13 mouse cellular contexts compared by ENCODE assay signal in the genomic region with DNA sequence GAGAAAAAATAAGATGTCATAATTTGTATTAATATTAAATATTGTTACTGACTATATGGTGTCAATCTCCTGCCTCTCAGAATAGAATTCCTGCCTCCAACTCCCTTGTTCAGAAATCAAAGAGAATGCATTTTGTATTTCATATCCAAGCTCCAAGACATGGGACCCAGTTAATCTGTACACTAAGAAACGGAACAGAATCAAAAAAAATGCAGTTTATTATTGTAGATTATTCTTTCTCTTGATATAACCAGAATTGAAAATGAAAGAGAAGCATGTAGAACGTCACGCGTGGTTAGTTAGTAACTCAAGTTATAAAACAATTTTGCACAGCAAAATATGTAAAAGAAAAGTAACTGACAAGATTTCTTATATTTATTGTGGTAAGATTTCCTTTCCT. TPM values are rescaled to one million over a fixed set of nuclear protein-coding genes. Genes with fewer than 3 reads are reported as not detected.
DNase-seq lines count a peak whose midpoint lies in the region; ATAC-seq and TF ChIP-seq lines count a peak whose summit lies in the region.
"Had no signal": no experiment of that assay in that cellular context is flagged by ENCODE, and none has a peak within 500 bp of the region (broad histone marks: within the 10 kb centered on the region; RNA-seq: fewer than 3 reads in every experiment).

No protein-coding gene starts in this region.

- no peaks in the 10 kb centered on the region for H3K9me3 ChIP-seq in hindbrain, embryonic 12.5 days (replicated peaks)
- H3K9me3 ChIP-seq in hindbrain, embryonic 16.5 days (ENCODE audit: control insufficient read depth, low read length) = no peaks in the 10 kb centered on the region
- H3K9me3 ChIP-seq in liver, embryonic 12.5 days (replicated peaks) = no peaks in the 10 kb centered on the region
- no peaks in the 10 kb centered on the region for H3K9me3 ChIP-seq in intestine, embryonic 15.5 days
- H3K9me3 ChIP-seq: forebrain, embryonic 12.5 days; heart, embryonic 10.5 days had no signal

- H3K79me2 ChIP-seq in liver, adult 2 months (ENCODE audit: control insufficient read depth, insufficient read depth, low read length) = peaks cover 3% of the 10 kb centered on the region; the same call in 1 of the 2 replicates

- H3K4me1 ChIP-seq in hindbrain, embryonic 12.5 days = peaks cover 12% of the 10 kb centered on the region; the same call in 1 of the 2 replicates
- peaks cover 8% of the 10 kb centered on the region for H3K4me1 ChIP-seq in hindbrain, embryonic 16.5 days (ENCODE audit: control insufficient read depth, insufficient read depth, low read depth, low read length)
- H3K4me1 ChIP-seq in liver, adult 2 months (ENCODE audit: control insufficient read depth, insufficient read depth, low read length) = peaks cover 4% of the 10 kb centered on the region; the same call in 1 of the 2 replicates
- H3K4me1 ChIP-seq in liver, embryonic 12.5 days = 0 out of 2 replicates have a peak, but pooled peaks cover under 1% of the 10 kb centered on the region
- peaks cover 26% of the 10 kb centered on the region for H3K4me1 ChIP-seq in bone marrow macrophage, adult 2 months (ENCODE audit: control insufficient read depth, insufficient read depth, low read length)
- no peaks in the 10 kb centered on the region for H3K4me1 ChIP-seq in intestine, embryonic 15.5 days (replicated peaks)

- no peak overlapping the region for H3K27ac ChIP-seq in hindbrain, embryonic 12.5 days
- no peak overlapping the region for H3K27ac ChIP-seq in hindbrain, embryonic 16.5 days (ENCODE audit: low read depth, low read length)
- no peak overlapping the region for H3K27ac ChIP-seq in liver, adult 2 months (replicated peaks; ENCODE audit: insufficient read depth, low read depth, low read length)
- no peak overlapping the region for H3K27ac ChIP-seq in liver, embryonic 12.5 days
- H3K27ac ChIP-seq in bone marrow macrophage, adult 2 months (ENCODE audit: insufficient read depth, low read depth, low read length) = peak overlapping the region; percentile 54
- no peak overlapping the region for H3K27ac ChIP-seq in intestine, embryonic 15.5 days
- H3K27ac ChIP-seq: forebrain, embryonic 12.5 days; heart, embryonic 10.5 days had no signal

- H3K4me2 ChIP-seq in hindbrain, embryonic 12.5 days (replicated peaks) = peak overlapping the region; percentile 31; the same call in 1 of the 2 replicates
- no peak overlapping the region for H3K4me2 ChIP-seq in hindbrain, embryonic 16.5 days (ENCODE audit: low read length)
- H3K4me2 ChIP-seq in liver, embryonic 12.5 days = no peak overlapping the region
- H3K4me2 ChIP-seq in intestine, embryonic 15.5 days (replicated peaks) = 0 out of 2 replicates have a peak overlapping the region, but pooled peaks have one; percentile 1
- H3K4me2 ChIP-seq: forebrain, embryonic 12.5 days had no signal

- 0 out of 2 replicates have a peak, but pooled peaks cover 3% of the 10 kb centered on the region for H3K27me3 ChIP-seq in hindbrain, embryonic 12.5 days
- H3K27me3 ChIP-seq in hindbrain, embryonic 16.5 days (replicated peaks; ENCODE audit: control insufficient read depth, insufficient read depth, low read length) = no peaks in the 10 kb centered on the region; the same call in 1 of the 2 replicates
- no peaks in the 10 kb centered on the region for H3K27me3 ChIP-seq in liver, adult 2 months (ENCODE audit: control insufficient read depth, insufficient read depth, low read length)
- H3K27me3 ChIP-seq in liver, embryonic 12.5 days (replicated peaks) = peaks cover 39% of the 10 kb centered on the region
- H3K27me3 ChIP-seq in intestine, embryonic 15.5 days (replicated peaks) = no peaks in the 10 kb centered on the region

- TF ChIP-seq POLR2A in liver, adult 2 months (IDR thresholded peaks at IDR 0.05; ENCODE audit: extremely low read depth, insufficient read depth, low read length) = no peak
- TF ChIP-seq POLR2A in bone marrow macrophage, adult 2 months (IDR thresholded peaks at IDR 0.05; ENCODE audit: borderline replicate concordance, low read depth, low read length) = no peak

- DNase-seq in liver, adult 2 months (ENCODE audit: extremely low read depth, low read depth, low spot score) = no peak
- DNase-seq in frontal cortex, postnatal 25 days (ENCODE audit: low spot score in 2 of 2) = no peak
- DNase-seq in spleen, adult 12 weeks (ENCODE audit: low spot score) = no peak
- DNase-seq: cerebellum, adult 18-20 months; heart, postnatal 4 days had no signal

- WGBS in hindbrain, embryonic 12.5 days = 89% methylated on average over 4 of the region's 4 CpGs
- WGBS in hindbrain, embryonic 16.5 days = 88% methylated on average over 4 of the region's 4 CpGs
- WGBS in liver, adult 2 months = 65% methylated on average over 4 of the region's 4 CpGs
- WGBS in liver, embryonic 12.5 days (ENCODE audit: insufficient replicate concordance) = 73% methylated on average over 4 of the region's 4 CpGs
- 83% methylated on average over 4 of the region's 4 CpGs for WGBS in intestine, embryonic 15.5 days

- H3K36me3 ChIP-seq in hindbrain, embryonic 12.5 days = no peaks in the 10 kb centered on the region
- H3K36me3 ChIP-seq in hindbrain, embryonic 16.5 days (ENCODE audit: control insufficient read depth, insufficient read depth, low read length) = no peaks in the 10 kb centered on the region
- H3K36me3 ChIP-seq in liver, adult 2 months (ENCODE audit: control insufficient read depth, insufficient read depth, low read length) = peaks cover 3% of the 10 kb centered on the region; the same call in 1 of the 2 replicates
- no peaks in the 10 kb centered on the region for H3K36me3 ChIP-seq in liver, embryonic 12.5 days
- no peaks in the 10 kb centered on the region for H3K36me3 ChIP-seq in intestine, embryonic 15.5 days
- H3K36me3 ChIP-seq: forebrain, embryonic 12.5 days; G1E; heart, embryonic 10.5 days had no signal

- no peak for TF ChIP-seq CTCF in liver, adult 2 months (IDR thresholded peaks at IDR 0.05; ENCODE audit: low read depth, low read length)
- no peak for TF ChIP-seq CTCF in bone marrow macrophage, adult 2 months (IDR thresholded peaks at IDR 0.05; ENCODE audit: low read depth, low read length)

- H3K4me3 ChIP-seq in hindbrain, embryonic 12.5 days = no peak overlapping the region
- no peak overlapping the region; the same call in 1 of the 2 replicates for H3K4me3 ChIP-seq in hindbrain, embryonic 16.5 days (ENCODE audit: low read length)
- peak overlapping the region; percentile 35; the same call in 1 of the 2 replicates for H3K4me3 ChIP-seq in liver, adult 2 months (ENCODE audit: insufficient read depth, low read depth, low read length)
- no peak overlapping the region for H3K4me3 ChIP-seq in liver, embryonic 12.5 days
- peak overlapping the region; percentile 62; the same call in 1 of the 2 replicates for H3K4me3 ChIP-seq in bone marrow macrophage, adult 2 months (ENCODE audit: insufficient read depth, low read length)
- no peak overlapping the region for H3K4me3 ChIP-seq in intestine, embryonic 15.5 days (replicated peaks)
- H3K4me3 ChIP-seq: forebrain, embryonic 12.5 days; heart, embryonic 10.5 days had no signal

- ATAC-seq in hindbrain, embryonic 12.5 days (ENCODE audit: low FRiP score) = no peak
- ATAC-seq in hindbrain, embryonic 16.5 days = no peak
- ATAC-seq in liver, embryonic 12.5 days = no peak
- ATAC-seq in intestine, embryonic 15.5 days = no peak

- H3K9ac ChIP-seq in hindbrain, embryonic 12.5 days = no peak overlapping the region
- no peak overlapping the region for H3K9ac ChIP-seq in hindbrain, embryonic 16.5 days (ENCODE audit: low read depth, low read length)
- no peak overlapping the region for H3K9ac ChIP-seq in liver, adult 2 months (ENCODE audit: low read depth, low read length)
- H3K9ac ChIP-seq in liver, embryonic 12.5 days = no peak overlapping the region
- no peak overlapping the region for H3K9ac ChIP-seq in intestine, embryonic 15.5 days
- H3K9ac ChIP-seq: forebrain, embryonic 12.5 days had no signal

RNA-seq across cellular contexts. Expression of a gene that starts 4.5 kb away (rescaled TPM):
- polyA plus RNA-seq in hindbrain, embryonic 12.5 days (2016; fragmentation: Nextera tagmentation; extraction: Ambion mirVana) = 7.4 and 8.5 TPM in 2 replicates
- polyA plus RNA-seq in hindbrain, embryonic 16.5 days (2015; fragmentation: Nextera tagmentation; extraction: Ambion mirVana) = 10.0 and 10.4 TPM in 2 replicates
- 9.9 and 10.6 TPM in 2 replicates for total RNA-seq in liver, adult 2 months (2014; rRNA removed)
- polyA plus RNA-seq in liver, adult 2 months (2012; rRNA removed) = 5.0 and 6.4 TPM in 2 replicates
- 2.5 and 3.2 TPM in 2 replicates for polyA plus RNA-seq in liver, embryonic 12.5 days (2016; fragmentation: Nextera tagmentation; extraction: Ambion mirVana)
- 328 and 335 TPM in 2 replicates for polyA plus RNA-seq in bone marrow macrophage, adult 2 months (2012; ENCODE audit: insufficient read depth, insufficient read length, missing spikeins)
- 10.1 and 11.5 TPM in 2 replicates for polyA plus RNA-seq in intestine, embryonic 15.5 days (2015; fragmentation: Nextera tagmentation; extraction: Ambion mirVana)
- polyA plus RNA-seq: G1E had no signal

Comparison
In these comparisons a context has a peak if more than half of its experiments do, and no peak if none do; other contexts are left out.
1. H3K4me2 ChIP-seq: peak in hindbrain, embryonic 12.5 days (single experiment) and intestine, embryonic 15.5 days (single experiment); none in hindbrain, embryonic 16.5 days (single experiment) and liver, embryonic 12.5 days (single experiment).
2. H3K4me3 ChIP-seq: peak in liver, adult 2 months (single experiment) and bone marrow macrophage, adult 2 months (single experiment); none in hindbrain, embryonic 12.5 days (single experiment), hindbrain, embryonic 16.5 days (single experiment), liver, embryonic 12.5 days (single experiment) and intestine, embryonic 15.5 days (single experiment).
3. RNA of a gene that starts 4.5 kb away (polyA plus RNA-seq): 328 to 335 TPM in bone marrow macrophage, adult 2 months; 10.1 to 11.5 TPM in intestine, embryonic 15.5 days, 10.0 to 10.4 TPM in hindbrain, embryonic 16.5 days, 7.4 to 8.5 TPM in hindbrain, embryonic 12.5 days, 5.0 to 6.4 TPM in liver, adult 2 months and 2.5 to 3.2 TPM in liver, embryonic 12.5 days; every median in the first group is over 10 times any median in the second.